Mouse (Mus musculus) neural tube, postnatal 0 days (tissue): ENCODE measurements around the gene Zmynd19. TPM values are rescaled to one million over a fixed set of nuclear protein-coding genes. Genes with fewer than 3 reads are reported as not detected.

Source experiments
- microRNA-seq: library from miRNA; unstranded; fragments of <30 nt; microRNA quantifications from one replicate; pipeline ENCODE4, GENCODE M21; 2016
- polyA plus RNA-seq: library from polyadenylated mRNA; unstranded; fragments of >200 nt; fragmentation: Nextera tagmentation; extraction: Ambion mirVana; gene quantifications from 2 replicates; pipeline ENCODE4 v1.2.1, GENCODE M21; 2015

Zmynd19 gene
- polyA plus RNA-seq, result 23.2 and 24.4 TPM in 2 replicates

DNA sequence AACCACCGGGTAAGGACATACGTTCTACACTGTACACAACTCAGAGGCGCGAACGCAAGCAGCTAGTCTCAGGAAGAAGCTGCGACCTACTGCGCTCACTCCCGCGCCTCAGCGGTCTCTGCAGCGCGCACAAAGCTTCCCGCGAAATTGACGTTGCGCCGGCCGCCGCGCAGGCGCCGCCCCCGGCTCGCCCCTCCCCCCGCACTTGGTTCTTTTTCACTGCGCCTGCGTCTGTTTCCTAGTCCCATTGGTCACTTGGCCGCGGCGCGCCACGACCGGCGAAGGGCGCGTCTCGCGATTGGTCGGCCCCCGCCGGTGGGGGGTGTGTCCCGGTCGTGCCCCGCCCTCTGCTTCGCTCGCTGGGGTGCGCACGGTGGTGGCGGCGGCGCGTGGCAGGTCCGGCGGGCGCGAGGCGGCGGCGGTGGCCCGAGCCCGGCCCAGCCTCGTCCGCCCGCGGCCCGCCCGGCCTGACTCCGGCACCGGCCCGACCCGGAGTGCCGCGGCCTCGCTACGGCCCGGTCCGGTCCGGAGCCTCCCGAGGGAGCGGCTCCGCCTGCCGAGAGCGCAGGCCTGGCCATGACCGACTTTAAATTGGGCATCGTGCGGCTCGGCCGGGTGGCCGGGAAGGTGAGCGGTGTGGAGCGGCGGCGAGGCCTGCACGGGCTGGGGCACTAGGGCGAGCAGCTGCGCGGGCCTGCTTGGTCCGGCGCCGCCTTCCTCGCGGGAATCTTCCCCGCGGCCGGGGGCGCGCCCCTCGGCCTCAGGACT lies at the start of gene Zmynd19:
Zmynd19 (plus strand) TSS at position 372 of the 768 bp plus-strand sequence.

DNA sequence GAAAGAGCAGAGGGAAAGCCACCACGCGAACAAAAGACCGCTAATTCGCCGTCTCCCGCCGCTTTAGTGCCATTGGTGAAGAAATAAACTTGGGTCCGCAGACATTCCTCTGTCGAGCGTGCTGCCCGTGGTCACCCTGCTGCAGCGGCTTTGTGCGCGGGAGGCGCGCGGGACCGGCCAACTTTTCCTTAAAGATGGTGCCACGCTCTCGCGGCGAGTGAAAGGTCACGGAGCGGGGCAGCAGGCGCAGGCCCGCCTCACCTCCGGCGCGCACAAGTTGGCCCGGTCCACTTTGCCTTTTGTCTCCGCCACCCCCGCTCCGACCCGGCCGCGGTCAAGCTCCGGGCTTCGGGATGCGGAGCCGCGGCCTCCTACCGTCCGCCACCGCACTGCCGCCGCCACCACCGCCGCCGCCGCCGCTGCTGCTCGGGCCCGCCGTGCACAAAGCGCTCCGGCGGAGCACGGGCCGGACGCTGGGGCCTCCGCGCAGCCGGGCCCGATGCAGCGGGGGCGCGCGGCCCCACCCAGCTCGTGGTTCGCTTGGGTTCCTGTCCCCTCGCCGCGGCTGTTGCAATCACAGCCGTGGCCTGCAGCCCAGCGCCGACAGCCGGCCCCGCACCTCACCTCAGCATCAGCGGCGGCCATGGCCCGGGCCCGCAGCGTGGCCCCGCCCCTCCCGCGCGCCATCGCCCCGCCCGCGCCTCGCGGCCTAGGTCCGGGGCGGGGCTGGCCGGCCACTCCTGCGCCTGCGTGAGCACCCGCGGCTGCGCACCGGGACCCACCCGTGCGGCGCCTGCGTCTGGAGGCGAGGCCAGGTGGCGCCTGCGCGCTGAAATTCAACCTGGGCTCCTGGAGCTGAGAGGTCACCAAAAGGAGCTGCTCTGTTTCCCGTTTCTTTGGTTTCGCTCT lies 30.4 kb upstream of the Zmynd19 start, which contains the start of gene Ehmt1:
Ehmt1 (minus strand) TSS at position 685 of the 909 bp plus-strand sequence.

DNA sequence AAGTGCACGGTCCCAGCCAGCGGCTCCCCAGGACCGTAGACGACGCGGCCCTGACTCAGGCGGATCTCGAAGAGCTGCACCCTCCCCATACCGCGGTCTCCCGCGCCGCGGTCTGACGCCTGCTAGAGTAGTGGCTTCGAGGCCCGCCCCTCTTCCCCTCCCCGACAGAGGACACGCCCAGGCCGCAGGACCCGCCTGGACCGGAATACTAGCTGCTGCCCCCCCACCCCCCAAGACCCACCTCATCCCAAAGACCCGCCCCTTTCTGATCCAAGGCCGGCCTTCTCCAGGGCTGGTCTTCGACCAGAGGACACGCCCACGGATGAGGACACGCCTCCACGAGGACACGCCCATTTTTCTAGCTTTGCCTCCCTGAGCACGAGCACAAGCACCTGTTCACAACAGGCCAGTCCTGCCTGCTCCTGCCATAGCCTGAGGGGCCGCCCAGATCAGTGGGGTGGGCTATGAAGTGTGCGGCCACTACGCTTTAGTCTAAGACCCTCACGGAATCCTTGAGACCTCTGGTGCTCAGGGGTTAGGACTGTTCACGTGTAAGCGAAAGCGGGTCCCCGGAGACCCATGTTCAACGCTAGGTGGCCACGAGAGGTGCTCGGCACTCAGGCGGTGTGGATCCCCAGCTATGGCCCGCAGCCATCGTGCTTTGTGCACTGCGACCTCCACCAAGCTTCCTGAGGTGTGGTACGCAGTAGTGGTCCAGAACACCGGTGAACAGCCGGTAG lies 14.4 kb upstream of the Zmynd19 start, which contains the start of gene Arrdc1:
Arrdc1 (minus strand) TSS at position 196 of the 740 bp plus-strand sequence.

DNA sequence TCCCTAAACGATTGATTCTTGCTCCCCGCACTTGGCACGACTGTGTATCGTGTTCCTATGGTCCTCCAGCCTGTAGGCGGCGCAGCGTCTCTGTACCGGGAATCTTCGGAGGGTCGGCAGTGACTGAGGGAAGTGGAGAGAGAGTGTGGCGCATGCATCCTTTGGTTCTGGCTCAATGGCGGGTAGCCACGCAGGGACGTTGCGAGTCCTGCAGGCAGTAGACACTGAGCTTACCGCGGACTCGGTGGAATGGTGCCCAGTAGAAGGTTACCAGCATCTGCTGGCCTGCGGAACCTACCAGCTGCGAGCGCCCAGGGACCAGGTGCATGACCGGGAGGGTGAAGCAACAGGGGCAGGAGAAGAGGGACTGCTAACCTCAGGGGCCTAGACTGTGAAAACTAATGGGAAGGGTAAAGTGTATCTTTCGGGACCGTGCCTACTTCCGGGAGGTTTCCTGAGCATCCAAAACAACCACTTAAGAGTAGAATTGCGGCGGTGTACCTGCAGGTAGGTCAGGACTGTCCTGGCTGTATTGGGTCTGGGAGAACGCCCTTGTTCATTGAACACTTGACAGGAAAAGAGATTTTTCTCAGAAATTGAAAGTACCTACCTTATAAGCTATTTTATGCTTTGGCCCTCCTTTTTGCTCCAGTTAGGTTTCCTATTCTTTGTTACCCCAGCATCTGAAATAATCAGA lies 12.9 kb downstream of the Zmynd19 start, which contains the start of gene Dph7:
Dph7 (plus strand) TSS at position 97 of the 697 bp plus-strand sequence.

DNA sequence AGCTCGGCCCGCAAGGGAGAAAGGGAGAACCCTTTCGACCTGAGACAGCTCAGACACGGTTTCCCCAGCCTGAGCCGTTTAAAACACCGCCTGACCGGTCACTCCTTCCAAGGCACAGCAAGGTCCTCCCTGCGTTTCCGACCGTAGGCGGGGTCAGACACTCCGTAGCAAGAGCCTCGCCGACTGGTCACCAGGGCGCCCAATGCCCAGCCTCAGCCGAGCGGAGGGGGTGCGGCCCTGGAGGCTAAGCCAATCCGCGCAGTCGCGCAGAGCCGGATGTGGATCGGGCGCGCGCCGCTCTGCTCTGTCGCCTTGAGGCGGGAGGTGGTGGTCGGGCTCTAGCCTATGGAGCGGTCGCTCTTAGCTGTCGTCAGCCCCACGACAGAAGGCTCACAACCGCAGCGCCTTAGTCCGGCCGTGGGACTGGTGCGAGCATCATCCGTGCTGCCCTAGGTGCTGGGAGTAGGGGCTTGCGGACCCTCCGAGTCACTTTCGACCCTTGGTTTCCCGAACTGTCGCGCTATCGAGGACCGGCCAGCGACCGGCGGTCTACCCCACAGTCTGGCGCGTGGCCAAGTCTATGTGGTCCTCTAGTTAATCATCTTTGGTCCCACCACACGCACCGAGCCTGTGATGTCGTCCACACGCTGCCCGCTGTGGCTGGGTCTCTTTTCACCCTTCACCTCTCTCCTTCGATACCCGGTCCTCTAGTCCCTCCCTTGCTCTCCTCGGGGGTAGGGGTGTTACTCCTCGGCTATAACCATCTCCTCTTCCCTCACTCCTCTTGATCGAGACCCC lies 25.5 kb downstream of the Zmynd19 start, which contains the start of gene Mrpl41:
Mrpl41 (minus strand) TSS at position 193 of the 798 bp plus-strand sequence.

DNA sequence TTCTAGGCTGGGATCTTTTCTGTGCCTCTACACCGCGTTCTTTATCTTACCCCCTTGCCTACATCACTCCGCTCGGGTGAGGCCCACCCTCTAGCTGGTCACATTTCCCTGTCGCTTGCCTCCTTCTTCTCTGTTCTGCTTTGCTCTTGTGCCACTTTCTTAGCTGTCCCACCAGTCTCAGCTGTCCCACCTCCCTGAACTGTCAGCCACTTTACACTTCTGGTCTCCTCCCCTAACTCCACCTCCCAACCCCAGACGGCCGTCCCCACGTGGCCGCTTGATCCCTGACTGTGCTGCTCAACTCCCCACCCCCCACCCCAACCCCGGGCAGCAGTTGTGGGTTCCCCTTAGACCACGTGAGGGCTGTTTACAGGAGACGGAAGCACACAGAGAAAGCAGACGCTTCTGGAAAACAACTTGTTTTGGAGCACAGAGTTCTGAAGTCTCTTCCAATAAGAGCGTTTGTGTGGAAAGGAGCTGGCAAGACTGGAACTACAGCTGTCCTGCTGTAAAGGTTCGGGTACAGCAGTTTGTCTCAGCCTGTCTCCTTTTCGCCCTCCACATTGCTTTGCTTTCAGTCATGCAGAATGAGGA lies 26.2 kb downstream of the Zmynd19 start, which contains the start of gene Pnpla7:
Pnpla7 (plus strand) TSS at position 330 of the 594 bp plus-strand sequence.

Small RNA genes lying within 50 kb of the gene (microRNA-seq; reads per million reads assigned to microRNA genes)
- not detected for gene Gm22875

Other genes with a start within 250 kb of the Zmynd19 start
- 12.8 and 15.5 TPM in 2 replicates for gene Cacna1b, start 186.6 kb upstream of the Zmynd19 start, polyA plus RNA-seq
- 54.0 and 59.0 TPM in 2 replicates for gene Ehmt1, start 30.2 kb upstream of the Zmynd19 start, polyA plus RNA-seq
- gene Arrdc1, start 14.5 kb upstream of the Zmynd19 start, polyA plus RNA-seq, result 45.2 and 47.6 TPM in 2 replicates
- 32.5 and 32.9 TPM in 2 replicates for gene Dph7, start 12.6 kb downstream of the Zmynd19 start, polyA plus RNA-seq
- gene Mrpl41, start 25.3 kb downstream of the Zmynd19 start, polyA plus RNA-seq, result 215 and 225 TPM in 2 replicates
- gene Pnpla7, start 26.2 kb downstream of the Zmynd19 start, polyA plus RNA-seq, result 3.8 and 4.0 TPM in 2 replicates
- gene Nsmf, start 104.6 kb downstream of the Zmynd19 start, polyA plus RNA-seq, result 160 and 185 TPM in 2 replicates
- not detected in 2 replicates for gene Entpd8, start 130.5 kb downstream of the Zmynd19 start, polyA plus RNA-seq
- gene Noxa1, start 145.4 kb downstream of the Zmynd19 start, polyA plus RNA-seq, result not detected in 2 replicates
- 15.8 TPM in 2 replicates for gene Nrarp, start 231.0 kb downstream of the Zmynd19 start, polyA plus RNA-seq
- gene Tor4a, start 247.1 kb downstream of the Zmynd19 start, polyA plus RNA-seq, result 1.7 and 2.2 TPM in 2 replicates